9 mouse cellular contexts compared by ENCODE assay signal in the genomic region with DNA sequence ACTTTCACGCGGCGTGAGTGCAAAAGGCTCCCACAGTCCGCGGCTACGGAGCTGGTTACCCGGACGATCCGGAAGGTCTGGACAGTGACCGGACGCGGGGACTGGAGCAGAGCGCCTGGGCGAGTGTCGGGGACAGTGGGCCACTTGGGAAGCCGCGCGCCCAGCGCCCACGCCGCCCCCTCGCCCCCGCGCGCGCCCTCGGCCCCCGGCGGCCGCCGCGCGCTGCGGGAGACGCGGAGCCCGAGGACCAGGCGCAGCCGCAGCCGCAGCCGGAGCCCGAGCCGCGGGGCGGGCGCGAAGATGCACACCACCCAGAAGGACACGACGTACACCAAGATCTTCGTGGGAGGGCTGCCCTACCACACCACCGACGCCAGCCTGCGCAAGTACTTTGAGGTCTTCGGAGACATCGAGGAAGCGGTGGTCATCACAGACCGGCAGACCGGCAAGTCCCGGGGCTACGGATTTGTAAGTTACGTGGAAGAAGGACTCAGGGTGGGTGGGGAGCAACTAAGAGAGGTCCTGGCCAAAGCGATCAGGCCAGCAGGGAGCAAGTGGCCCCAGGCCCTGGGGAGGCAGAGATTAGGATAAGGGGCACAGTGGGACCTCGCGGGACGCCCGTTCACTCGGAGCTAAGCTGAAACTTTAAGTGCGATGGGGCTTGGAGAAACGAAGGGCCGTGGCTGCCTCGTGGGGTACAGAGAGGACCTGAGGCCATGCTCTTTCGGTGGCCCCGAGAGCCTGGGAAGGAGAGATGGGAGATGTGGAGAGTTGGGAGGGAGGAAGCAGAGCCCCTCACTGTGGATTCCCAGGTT. TPM values are rescaled to one million over a fixed set of nuclear protein-coding genes. Genes with fewer than 3 reads are reported as not detected.
DNase-seq lines count a peak whose midpoint lies in the region; ATAC-seq and TF ChIP-seq lines count a peak whose summit lies in the region.
"Had no signal": no experiment of that assay in that cellular context is flagged by ENCODE, and none has a peak within 500 bp of the region (broad histone marks: within the 10 kb centered on the region; RNA-seq: fewer than 3 reads in every experiment).

No protein-coding gene starts in this region.

- H3K4me1 ChIP-seq in heart, embryonic 14.5 days (ENCODE audit: control insufficient read depth in 2 of 2, insufficient read depth in 2 of 2, low read length in 2 of 2), result peaks cover 0 to 8% of the 10 kb centered on the region in 2 experiments; a peak in 3 of 4 replicates

- peaks cover 12% of the 10 kb centered on the region for H3K79me2 ChIP-seq in myocyte (ENCODE audit: control insufficient read depth, insufficient read depth)

- H3K9me3 ChIP-seq in heart, embryonic 14.5 days (ENCODE audit: control insufficient read depth, low read length), result no peaks in the 10 kb centered on the region

- WGBS in heart, embryonic 14.5 days, result under 1% methylated on average over 73 of the region's 73 CpGs

- H3K4me3 ChIP-seq in heart, embryonic 14.5 days (ENCODE audit: control insufficient read depth in 1 of 2, insufficient read depth in 1 of 2, low read depth in 1 of 2, low read length in 2 of 2), result peak overlapping the region; percentile 62 to 80
- H3K4me3 ChIP-seq in myocyte, result peak overlapping the region; percentile 38

- H3K27me3 ChIP-seq in heart, embryonic 14.5 days (ENCODE audit: control insufficient read depth, insufficient read depth, low read length), result peaks cover 3% of the 10 kb centered on the region; the same call in 1 of the 2 replicates
- H3K27me3 ChIP-seq in myocyte (ENCODE audit: control insufficient read depth, insufficient read depth, insufficient read length), result peaks cover 5% of the 10 kb centered on the region
- H3K27me3 ChIP-seq: CH12.LX had no signal

- TF ChIP-seq POLR2A in myocyte (IDR thresholded peaks at IDR 0.05; ENCODE audit: insufficient read length, low read depth), result no peak

- ATAC-seq in heart, embryonic 14.5 days (ENCODE audit: insufficient number of reproducible peaks, insufficient read depth, low FRiP score, low read depth), result no peak

- peak overlapping the region; percentile 100 for H3K9ac ChIP-seq in heart, embryonic 14.5 days (ENCODE audit: low read length)

- peaks cover 33% of the 10 kb centered on the region for H3K36me3 ChIP-seq in heart, embryonic 14.5 days (ENCODE audit: control insufficient read depth, insufficient read depth, low read length)
- no peaks in the 10 kb centered on the region for H3K36me3 ChIP-seq in myocyte (ENCODE audit: control insufficient read depth, insufficient read depth)

- H3K4me2 ChIP-seq in heart, embryonic 14.5 days (ENCODE audit: low read length), result peak overlapping the region; percentile 73
- no peak overlapping the region for H3K4me2 ChIP-seq in myocyte (ENCODE audit: low read depth)

- H3K27ac ChIP-seq in heart, embryonic 14.5 days (replicated peaks in 1 of 2; ENCODE audit: control insufficient read depth in 1 of 2, insufficient read depth in 1 of 2, low read depth in 2 of 2, low read length in 2 of 2), result peak overlapping the region; percentile 97 to 99

- H3ac ChIP-seq in myocyte (ENCODE audit: control insufficient read depth, insufficient read length), result peak overlapping the region; percentile 8

- DNase-seq in cerebellum, adult 18-20 months, result peak; percentile 21 to 47
- DNase-seq in cerebellum, adult 11 months, result no peak
- peak; percentile 7 for DNase-seq in urinary bladder, postnatal 25 days (ENCODE audit: low spot score)
- DNase-seq in urinary bladder, postnatal 10 days (ENCODE audit: low spot score), result no peak
- peak; percentile 32 for DNase-seq in left cerebral cortex, postnatal 4 days
- DNase-seq in thymus, postnatal 25 days, result peak; percentile 37

- intact Hi-C loops in left cerebral cortex, postnatal 4 days (cut with DNase I), result loop anchor here (10.0 kb wide), 3 partner anchors 54 to 246 kb away; a partner anchor contains a TSS

TF ChIP-seq in myocyte, 11 proteins besides CTCF, POLR2A, EP300 and RAD21:
- no peak for TF ChIP-seq CEBPB (IDR thresholded peaks at IDR 0.05; ENCODE audit: insufficient read depth, poor library complexity, severe bottlenecking)
- no peak for TF ChIP-seq REST (IDR thresholded peaks at IDR 0.05; ENCODE audit: insufficient read depth, insufficient read length)
- no peak for TF ChIP-seq USF1 (IDR thresholded peaks at IDR 0.05; ENCODE audit: low read depth)
- TF ChIP-seq MYOD1 (IDR thresholded peaks at IDR 0.05; ENCODE audit: control insufficient read depth in 1 of 3, insufficient read length in 2 of 3, low read depth in 2 of 3), result no peak

RNA-seq across cellular contexts. Expression of a gene that starts 0.7 kb away (rescaled TPM):
- 138 and 141 TPM in 2 replicates for polyA plus RNA-seq in heart, embryonic 14.5 days (2014; fragmentation: Nextera tagmentation; extraction: Ambion mirVana)
- total RNA-seq in left cerebral cortex, postnatal 4 days (2021), result 10 to 100 TPM; 27.4 to 31.0 TPM
- polyA plus RNA-seq in myocyte (2012; fragmentation: generic; extraction: Trizol), result 43.0 TPM
- total RNA-seq: CH12.LX had no signal

Comparison
In these comparisons a context has a peak if more than half of its experiments do, and no peak if none do; other contexts are left out.
1. DNase-seq: peak in cerebellum, adult 18-20 months (2 of 2), urinary bladder, postnatal 25 days (single experiment), left cerebral cortex, postnatal 4 days (single experiment) and thymus, postnatal 25 days (single experiment); none in cerebellum, adult 11 months (single experiment) and urinary bladder, postnatal 10 days (single experiment).